Mouse (Mus musculus): ENCODE results near the gene Dph1.

Gene Dph1

GRCm38 (mm10) chr11:75174574-75174973, 16.5 kb downstream of the Dph1 start:
- in situ Hi-C loops (cut with MboI, MseI) = loop anchor here (5.0 kb wide), 1 partner anchor 337 kb away; no protein-coding TSS in a partner anchor

GRCm38 (mm10) chr11:75173799-75174165, 17.3 kb downstream of the Dph1 start:
- in situ Hi-C loops (cut with MboI, MseI) = loop anchor here (5.0 kb wide), 1 partner anchor 336 kb away; no protein-coding TSS in a partner anchor

- in situ Hi-C loops (cut with MboI, MseI) = loop anchor here (5.0 kb wide), 1 partner anchor 336 kb away; no protein-coding TSS in a partner anchor
Measured at GRCm38 (mm10) chr11:75173095-75173798, 17.8 kb downstream of the Dph1 start.

GRCm38 (mm10) chr11:75172151-75173094, 18.6 kb downstream of the Dph1 start:
- in situ Hi-C loops (cut with MboI, MseI) = loop anchor here (5.0 kb wide), 1 partner anchor 335 kb away; no protein-coding TSS in a partner anchor

- in situ Hi-C loops (cut with MboI, MseI) = loop anchor here (5.0 kb wide), 1 partner anchor 334 kb away; no protein-coding TSS in a partner anchor
Measured at GRCm38 (mm10) chr11:75171186-75171865, 19.7 kb downstream of the Dph1 start.

- in situ Hi-C loops (cut with MboI, MseI) = loop anchor here (5.0 kb wide), 1 partner anchor 333 kb away; no protein-coding TSS in a partner anchor
Measured at GRCm38 (mm10) chr11:75170136-75170751, 20.8 kb downstream of the Dph1 start.

- in situ Hi-C loops (cut with MboI, MseI) = loop anchor here (5.0 kb wide), 1 partner anchor 332 kb away; no protein-coding TSS in a partner anchor
Measured at GRCm38 (mm10) chr11:75169405-75170080, 21.5 kb downstream of the Dph1 start, which contains the start of gene Hic1. Hic1 (minus strand) TSS chr11:75169519.

- in situ Hi-C loops (cut with MboI, MseI) = no loop called here
Measured at GRCm38 (mm10) chr11:75168590-75169361, 22.3 kb downstream of the Dph1 start.

- in situ Hi-C loops (cut with MboI, MseI) = no loop called here
Measured at GRCm38 (mm10) chr11:75167643-75168589, 23.1 kb downstream of the Dph1 start.

- in situ Hi-C loops (cut with MboI, MseI) = no loop called here
Measured at GRCm38 (mm10) chr11:75166861-75167642, 24.0 kb downstream of the Dph1 start.

GRCm38 (mm10) chr11:75166193-75166842, 24.7 kb downstream of the Dph1 start:
- in situ Hi-C loops (cut with MboI, MseI) = no loop called here

- in situ Hi-C loops (cut with MboI, MseI) = no loop called here
Measured at GRCm38 (mm10) chr11:75165441-75166192, 25.4 kb downstream of the Dph1 start.

GRCm38 (mm10) chr11:75164750-75165149, 26.3 kb downstream of the Dph1 start:
- in situ Hi-C loops (cut with MboI, MseI) = no loop called here

- in situ Hi-C loops (cut with MboI, MseI) = no loop called here
Measured at GRCm38 (mm10) chr11:75164051-75164450, 27.0 kb downstream of the Dph1 start.

- in situ Hi-C loops (cut with MboI, MseI) = no loop called here
Measured at GRCm38 (mm10) chr11:75163379-75163778, 27.7 kb downstream of the Dph1 start.

- in situ Hi-C loops (cut with MboI, MseI) = no loop called here
Measured at GRCm38 (mm10) chr11:75162591-75163080, 28.4 kb downstream of the Dph1 start.

Data from T-helper 1 cell (primary cell).